Mouse (Mus musculus) CH12.LX (cell line): ENCODE measurements around the gene Snx13.

Source experiments
- CHD2 ChIP-seq: IDR thresholded peaks from 2 replicates; pipeline ENCODE4 v1.6.1; 2011; ENCODE audit warnings: low read length, improper control_type of control experiment
- EP300 ChIP-seq: IDR thresholded peaks from 2 replicates; pipeline ENCODE4 v1.6.1; 2011; ENCODE audit warnings: low read length, improper control_type of control experiment
- HCFC1 ChIP-seq: IDR thresholded peaks from 2 replicates; pipeline ENCODE4 v1.6.1; 2012; ENCODE audit warnings: low read depth, mild to moderate bottlenecking, inconsistent platforms, low read length, improper control_type of control experiment
- JUN ChIP-seq: IDR thresholded peaks from 2 replicates; pipeline ENCODE4 v1.6.1; 2011; ENCODE audit warnings: low read depth, mild to moderate bottlenecking, low read length, improper control_type of control experiment, moderate library complexity; ENCODE audit not compliant: insufficient read depth
- MAZ ChIP-seq: IDR thresholded peaks from 2 replicates; pipeline ENCODE4 v1.6.1; 2012; ENCODE audit warnings: low read depth, mild to moderate bottlenecking, inconsistent platforms, low read length, improper control_type of control experiment, moderate library complexity
- MEF2A ChIP-seq: IDR thresholded peaks from 2 replicates; pipeline ENCODE4 v1.6.1; 2014; ENCODE audit warnings: low read depth, mild to moderate bottlenecking, inconsistent platforms, low read length, improper control_type of control experiment, borderline replicate concordance
- MYC ChIP-seq: IDR thresholded peaks from 2 replicates; pipeline ENCODE4 v1.6.1; 2011; ENCODE audit warnings: low read depth, mild to moderate bottlenecking, improper control_type of control experiment, low read length
- POLR2A ChIP-seq: IDR thresholded peaks from 2 replicates; pipeline ENCODE4 v1.6.1; 2011; ENCODE audit warnings: low read depth, mild to moderate bottlenecking, improper control_type of control experiment, low read length
- USF1 ChIP-seq: IDR thresholded peaks from 2 replicates; pipeline ENCODE4 v1.6.1; 2014; ENCODE audit warnings: low read depth, mild to moderate bottlenecking, inconsistent platforms, low read length, improper control_type of control experiment
- ZC3H11A ChIP-seq: IDR thresholded peaks from 2 replicates; pipeline ENCODE4 v1.6.1; 2012; ENCODE audit warnings: low read depth, mild to moderate bottlenecking, inconsistent platforms, low read length, improper control_type of control experiment
- ZMIZ1 ChIP-seq: IDR thresholded peaks from 2 replicates; pipeline ENCODE4 v1.6.1; 2012; ENCODE audit warnings: low read depth, mild to moderate bottlenecking, inconsistent platforms, low read length, improper control_type of control experiment

DNA sequence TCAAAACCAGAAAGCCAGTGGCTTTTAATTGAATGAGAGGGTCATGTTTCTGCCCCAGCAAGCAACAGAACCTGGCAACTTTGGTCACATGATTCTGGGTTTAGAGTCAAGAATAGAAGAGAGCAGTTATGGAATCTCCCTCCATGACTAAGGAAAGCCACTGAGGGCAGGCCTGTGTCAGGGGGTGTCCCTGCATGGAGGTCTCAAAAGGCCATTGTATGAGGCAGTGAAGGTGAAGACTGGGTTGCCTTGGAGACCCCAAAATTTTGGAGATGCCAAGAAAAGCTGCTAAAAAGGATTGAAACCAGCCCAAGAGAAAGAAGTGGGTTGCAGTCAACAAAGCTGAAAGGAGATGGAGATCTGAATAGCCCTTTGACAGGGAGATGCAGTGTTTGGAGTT, 41.2 kb upstream of the Snx13 start:
- TF ChIP-seq JUN (no peak), MEF2A (no peak), USF1 (no peak), HCFC1 (no peak), POLR2A (no peak), ZMIZ1 (no peak), MAZ (no peak), ZC3H11A (no peak), EP300 (no peak), CHD2 (no peak), MYC (no peak)
